In genomic region chr5:45669234-45669597, GRCm38 (mm10) we compare ENCODE assay signal across 8 mouse cellular contexts. TPM values are rescaled to one million over a fixed set of nuclear protein-coding genes. Genes with fewer than 3 reads are reported as not detected.
DNase-seq lines count a peak whose midpoint lies in the region; ATAC-seq lines count a peak whose summit lies in the region.

No protein-coding gene starts in this region.

- H3K4me3 ChIP-seq in lung, embryonic 16.5 days (ENCODE audit: low read length) = peak overlapping the region; percentile 57
- peak overlapping the region; percentile 78 for H3K4me3 ChIP-seq in embryonic facial prominence, embryonic 15.5 days (replicated peaks)
- H3K4me3 ChIP-seq in limb, embryonic 11.5 days (ENCODE audit: low read depth, low read length) = peak overlapping the region; percentile 78

- H3K27me3 ChIP-seq in lung, embryonic 16.5 days (ENCODE audit: control insufficient read depth, insufficient read depth, low read depth, low read length) = no peaks in the 10 kb centered on the region
- H3K27me3 ChIP-seq in embryonic facial prominence, embryonic 15.5 days = no peaks in the 10 kb centered on the region
- H3K27me3 ChIP-seq in limb, embryonic 11.5 days (ENCODE audit: control insufficient read depth, insufficient read depth, low read length) = no peaks in the 10 kb centered on the region

- WGBS in lung, embryonic 16.5 days = 0% methylated on average over 27 of the region's 27 CpGs
- WGBS in embryonic facial prominence, embryonic 15.5 days = under 1% methylated on average over 27 of the region's 27 CpGs
- under 1% methylated on average over 27 of the region's 27 CpGs for WGBS in limb, embryonic 11.5 days

- peak overlapping the region; percentile 80 for H3K4me2 ChIP-seq in lung, embryonic 16.5 days (ENCODE audit: low read depth, low read length)
- H3K4me2 ChIP-seq in embryonic facial prominence, embryonic 15.5 days (replicated peaks) = peak overlapping the region; percentile 91
- H3K4me2 ChIP-seq in limb, embryonic 11.5 days (ENCODE audit: low read depth, severe bottlenecking) = peak overlapping the region; percentile 84

- peak overlapping the region; percentile 90 for H3K27ac ChIP-seq in lung, embryonic 16.5 days (ENCODE audit: low read length)
- peak overlapping the region; percentile 89 for H3K27ac ChIP-seq in embryonic facial prominence, embryonic 15.5 days (replicated peaks)
- H3K27ac ChIP-seq in limb, embryonic 11.5 days (replicated peaks; ENCODE audit: low read depth, low read length) = peak overlapping the region; percentile 45; the same call in 1 of the 2 replicates

- DNase-seq in lung, adult 18-20 months = no peak
- no peak for DNase-seq in limb, embryonic 11.5 days (ENCODE audit: low spot score)
- no peak for DNase-seq in adrenal gland, postnatal 14 days
- DNase-seq in urinary bladder, postnatal 25 days (ENCODE audit: low spot score) = no peak
- no peak for DNase-seq in testis, postnatal 14 days (ENCODE audit: low spot score)

- H3K9ac ChIP-seq in lung, embryonic 16.5 days (ENCODE audit: low read length) = peak overlapping the region; percentile 85
- H3K9ac ChIP-seq in embryonic facial prominence, embryonic 15.5 days = peak overlapping the region; percentile 68
- peak overlapping the region; percentile 73 for H3K9ac ChIP-seq in limb, embryonic 11.5 days (ENCODE audit: low read length)

- ATAC-seq in lung, embryonic 16.5 days (ENCODE audit: low read depth) = peak; percentile 55
- ATAC-seq in embryonic facial prominence, embryonic 15.5 days (ENCODE audit: insufficient number of reproducible peaks, low FRiP score, low TSS enrichment, low read depth) = peak; percentile 39; the same call in 1 of the 2 replicates
- ATAC-seq in limb, embryonic 11.5 days (ENCODE audit: insufficient number of reproducible peaks, low FRiP score, low TSS enrichment, low read depth) = peak; percentile 69
- peak; percentile 6; the same call in 1 of the 2 replicates for ATAC-seq in neutrophil, adult 5-6 weeks (ENCODE audit: extremely low read depth, insufficient number of reproducible peaks, low FRiP score, poor library complexity, severe bottlenecking)

- no peaks in the 10 kb centered on the region for H3K36me3 ChIP-seq in lung, embryonic 16.5 days (ENCODE audit: control insufficient read depth, insufficient read depth, low read length)
- no peaks in the 10 kb centered on the region for H3K36me3 ChIP-seq in embryonic facial prominence, embryonic 15.5 days
- H3K36me3 ChIP-seq in limb, embryonic 11.5 days (ENCODE audit: control insufficient read depth, insufficient read depth, low read length) = no peaks in the 10 kb centered on the region

- H3K9me3 ChIP-seq in lung, embryonic 16.5 days (ENCODE audit: control insufficient read depth, low read length) = no peaks in the 10 kb centered on the region
- H3K9me3 ChIP-seq in embryonic facial prominence, embryonic 15.5 days (replicated peaks) = no peaks in the 10 kb centered on the region
- no peaks in the 10 kb centered on the region for H3K9me3 ChIP-seq in limb, embryonic 11.5 days (ENCODE audit: control insufficient read depth, low read length)

- peaks cover 6% of the 10 kb centered on the region for H3K4me1 ChIP-seq in lung, embryonic 16.5 days (replicated peaks; ENCODE audit: control insufficient read depth, insufficient read depth, low read length)
- H3K4me1 ChIP-seq in embryonic facial prominence, embryonic 15.5 days = peaks cover 5% of the 10 kb centered on the region
- peaks cover 3% of the 10 kb centered on the region; the same call in 1 of the 2 replicates for H3K4me1 ChIP-seq in limb, embryonic 11.5 days (ENCODE audit: control insufficient read depth, insufficient read depth, low read length)

RNA-seq across cellular contexts. Expression of gene Ncapg, which starts 0.5 kb away (rescaled TPM):
- 59.6 and 67.1 TPM in 2 replicates for polyA plus RNA-seq in lung, embryonic 16.5 days (2015; fragmentation: Nextera tagmentation; extraction: Ambion mirVana)
- 34.9 and 35.0 TPM in 2 replicates for polyA plus RNA-seq in embryonic facial prominence, embryonic 15.5 days (2015; fragmentation: Nextera tagmentation; extraction: Ambion mirVana)
- 83.7 and 84.7 TPM in 2 replicates for polyA plus RNA-seq in limb, embryonic 11.5 days (2014; fragmentation: Nextera tagmentation; extraction: Ambion mirVana)
- total RNA-seq in neutrophil, adult 5-6 weeks (2017) = 1.2 and 1.5 TPM in 2 replicates
- total RNA-seq in adrenal gland, postnatal 14 days (2021) = 7.6 and 9.8 TPM in 2 replicates

RNA-seq across cellular contexts. Expression of gene Fam184b, which starts 29.8 kb away (rescaled TPM):
- polyA plus RNA-seq in lung, embryonic 16.5 days (2015; fragmentation: Nextera tagmentation; extraction: Ambion mirVana) = 0.23 and 0.35 TPM in 2 replicates
- 1.2 and 1.4 TPM in 2 replicates for polyA plus RNA-seq in embryonic facial prominence, embryonic 15.5 days (2015; fragmentation: Nextera tagmentation; extraction: Ambion mirVana)
- 0.85 and 0.87 TPM in 2 replicates for polyA plus RNA-seq in limb, embryonic 11.5 days (2014; fragmentation: Nextera tagmentation; extraction: Ambion mirVana)
- not detected in 2 replicates for total RNA-seq in neutrophil, adult 5-6 weeks (2017)
- 0.74 and 1.2 TPM in 2 replicates for total RNA-seq in adrenal gland, postnatal 14 days (2021)

Comparison
In these comparisons a context has a peak if more than half of its experiments do, and no peak if none do; other contexts are left out.
1. ATAC-seq: peak in every context shown above with its lines; median percentile 69 in limb, embryonic 11.5 days; 55 in lung, embryonic 16.5 days; 39 in embryonic facial prominence, embryonic 15.5 days; 6 in neutrophil, adult 5-6 weeks.